ENCODE assay signal across 24 mouse cellular contexts in genomic region chr5:36898415-36899109, GRCm38 (mm10). TPM values are rescaled to one million over a fixed set of nuclear protein-coding genes. Genes with fewer than 3 reads are reported as not detected.
DNase-seq lines count a peak whose midpoint lies in the region; ATAC-seq and TF ChIP-seq lines count a peak whose summit lies in the region.
"Had no signal": no experiment of that assay in that cellular context is flagged by ENCODE, and none has a peak within 500 bp of the region (broad histone marks: within the 10 kb centered on the region; RNA-seq: fewer than 3 reads in every experiment).

No protein-coding gene starts in this region.

- H3K4me3 ChIP-seq in cerebellum, adult 2 months (replicated peaks; ENCODE audit: insufficient read depth, low read depth, low read length): no peak overlapping the region
- H3K4me3 ChIP-seq in forebrain, postnatal 0 days (ENCODE audit: low read depth, low read length): no peak overlapping the region
- H3K4me3 ChIP-seq in forebrain, embryonic 10.5 days: no peak overlapping the region
- no peak overlapping the region for H3K4me3 ChIP-seq in left cerebral cortex, adult 2 months
- no peak overlapping the region for H3K4me3 ChIP-seq in olfactory bulb, adult 2 months (ENCODE audit: insufficient read depth, low read depth, low read length)
- H3K4me3 ChIP-seq: heart, embryonic 10.5 days; liver, embryonic 13.5 days had no signal

- no peak for TF ChIP-seq CTCF in cerebellum, adult 2 months (IDR thresholded peaks at IDR 0.05; ENCODE audit: borderline replicate concordance, insufficient read depth, low read depth, low read length)
- TF ChIP-seq CTCF in forebrain, postnatal 0 days (IDR thresholded peaks at IDR 0.05; ENCODE audit: low read depth): no peak
- TF ChIP-seq CTCF in left cerebral cortex, adult 2 months (IDR thresholded peaks at IDR 0.05): no peak
- TF ChIP-seq CTCF in olfactory bulb, adult 2 months (IDR thresholded peaks at IDR 0.05; ENCODE audit: insufficient read depth, low read depth, low read length): no peak

- H3K4me1 ChIP-seq in cerebellum, adult 2 months (ENCODE audit: control insufficient read depth, insufficient read depth, low read length): peaks cover 81% of the 10 kb centered on the region
- peaks cover 10% of the 10 kb centered on the region for H3K4me1 ChIP-seq in forebrain, postnatal 0 days (ENCODE audit: insufficient read depth)
- peaks cover 7% of the 10 kb centered on the region; the same call in 1 of the 2 replicates for H3K4me1 ChIP-seq in forebrain, embryonic 10.5 days
- H3K4me1 ChIP-seq in olfactory bulb, adult 2 months (ENCODE audit: control insufficient read depth, insufficient read depth, low read length): peaks cover 65% of the 10 kb centered on the region
- H3K4me1 ChIP-seq: heart, embryonic 10.5 days; liver, embryonic 13.5 days had no signal

- H3K36me3 ChIP-seq in forebrain, postnatal 0 days (ENCODE audit: insufficient read depth): no peaks in the 10 kb centered on the region
- H3K36me3 ChIP-seq in forebrain, embryonic 10.5 days (replicated peaks): no peaks in the 10 kb centered on the region
- H3K36me3 ChIP-seq: heart, embryonic 10.5 days; liver, embryonic 13.5 days had no signal

- H3K27me3 ChIP-seq in cerebellum, adult 2 months (ENCODE audit: control insufficient read depth, insufficient read depth, low read length): no peaks in the 10 kb centered on the region
- H3K27me3 ChIP-seq in forebrain, postnatal 0 days (ENCODE audit: insufficient read depth, low read length): no peaks in the 10 kb centered on the region
- no peaks in the 10 kb centered on the region for H3K27me3 ChIP-seq in forebrain, embryonic 10.5 days (ENCODE audit: poor library complexity, severe bottlenecking)
- H3K27me3 ChIP-seq: liver, embryonic 13.5 days had no signal

- H3K4me2 ChIP-seq in forebrain, postnatal 0 days (ENCODE audit: low read depth): no peak overlapping the region
- H3K4me2 ChIP-seq: liver, embryonic 13.5 days; midbrain, embryonic 11.5 days had no signal

- H3K27ac ChIP-seq in cerebellum, adult 2 months (ENCODE audit: insufficient read depth, low read length): peak overlapping the region; percentile 92
- H3K27ac ChIP-seq in forebrain, postnatal 0 days (ENCODE audit: low read depth, low read length): peak overlapping the region; percentile 50; the same call in 1 of the 2 replicates
- H3K27ac ChIP-seq in forebrain, embryonic 10.5 days: no peak overlapping the region
- H3K27ac ChIP-seq in left cerebral cortex, adult 2 months: peak overlapping the region; percentile 66
- H3K27ac ChIP-seq in olfactory bulb, adult 2 months (ENCODE audit: insufficient read depth, low read depth, low read length): peak overlapping the region; percentile 13; the same call in 1 of the 2 replicates
- H3K27ac ChIP-seq: heart, embryonic 10.5 days; liver, embryonic 13.5 days had no signal

- TF ChIP-seq POLR2A in cerebellum, adult 2 months (IDR thresholded peaks at IDR 0.05; ENCODE audit: borderline replicate concordance, insufficient read depth, low read length): no peak
- TF ChIP-seq POLR2A in olfactory bulb, adult 2 months (IDR thresholded peaks at IDR 0.05; ENCODE audit: insufficient read depth, low read depth, low read length): no peak

- no peaks in the 10 kb centered on the region for H3K9me3 ChIP-seq in forebrain, postnatal 0 days (ENCODE audit: low read length)
- H3K9me3 ChIP-seq in forebrain, embryonic 10.5 days: no peaks in the 10 kb centered on the region
- H3K9me3 ChIP-seq: heart, embryonic 10.5 days; liver, embryonic 13.5 days had no signal

- intact Hi-C loops in left cerebral cortex, adult 2 months (cut with DNase I): no loop called here
- intact Hi-C loops in left cerebral cortex, postnatal 36 days (cut with DNase I): no loop called here

- no peak overlapping the region for H3K9ac ChIP-seq in forebrain, postnatal 0 days
- H3K9ac ChIP-seq: liver, embryonic 13.5 days had no signal

- WGBS in cerebellum, adult 2 months: 29% methylated on average over 11 of the region's 11 CpGs
- 51% methylated on average over 11 of the region's 11 CpGs for WGBS in forebrain, postnatal 0 days
- 81% methylated on average over 11 of the region's 11 CpGs for WGBS in forebrain, embryonic 10.5 days
- 49% methylated on average over 11 of the region's 11 CpGs for whole genome bisulfite sequencing in olfactory bulb, adult 2 months

- DNase-seq in cerebellum, adult 2 months: no peak
- DNase-seq in cerebellum, postnatal 36 days: no peak
- no peak for DNase-seq in forebrain, postnatal 0 days
- DNase-seq in forebrain, embryonic 10.5 days (ENCODE audit: extremely low spot score, low spot score): no peak
- DNase-seq in left cerebral cortex, adult 2 months (ENCODE audit: extremely low spot score in 1 of 2, low spot score in 2 of 2): no peak
- DNase-seq in left cerebral cortex, postnatal 36 days (ENCODE audit: low spot score in 2 of 2): no peak
- DNase-seq: adrenal gland, adult 2 months; heart, postnatal 4 days; kidney, adult 9 months; kidney, postnatal 25 days; liver, embryonic 13.5 days; lung, adult 2 months; lung, postnatal 14 days; retina, postnatal 1 day; right cerebral cortex, postnatal 25 days; spleen, adult 18-20 months; thymus, postnatal 25 days had no signal

- ATAC-seq in forebrain, postnatal 0 days: peak; percentile 16; the same call in 1 of the 2 replicates
- ATAC-seq in inflammation-experienced regulatory T-cells, adult 6 months: no peak
- ATAC-seq: intestine, embryonic 16.5 days had no signal

RNA-seq across cellular contexts. Expression of gene Ppp2r2c, which starts 30.2 kb away (rescaled TPM):
- polyA plus RNA-seq in cerebellum, adult 2 months (2012; rRNA removed): 259 and 273 TPM in 2 replicates
- 171 and 177 TPM in 2 replicates for total RNA-seq in forebrain, postnatal 0 days (2014; rRNA removed)
- polyA plus RNA-seq in forebrain, postnatal 0 days (2015; fragmentation: Nextera tagmentation; extraction: Ambion mirVana): 75.5 and 96.1 TPM in 2 replicates
- 0.68 and 0.78 TPM in 2 replicates for polyA plus RNA-seq in forebrain, embryonic 10.5 days (2016; fragmentation: Nextera tagmentation; extraction: Ambion mirVana)
- total RNA-seq in left cerebral cortex, adult 2 months (2021): 100 to 1,000 TPM; 448 to 462 TPM
- total RNA-seq in left cerebral cortex, postnatal 36 days (2021): 100 to 1,000 TPM; 464 to 526 TPM
- polyA plus RNA-seq in olfactory bulb, adult 2 months (2012; ENCODE audit: insufficient read depth, insufficient read length, low replicate concordance, missing spikeins): 124 TPM in 1 of 2 replicates, not detected in the other
- polyA plus RNA-seq in inflammation-experienced regulatory T-cells, adult 6 months (2017; shearing (Covaris generic)): under 1 TPM in 1 of 3 experiments, not detected in 2; 0.40 TPM
- total RNA-seq: megakaryocyte progenitor cell, adult 5-6 weeks; MEL had no signal
